Mouse (Mus musculus) left cerebral cortex, adult 2 months (tissue): ENCODE measurements at regions not wholly inside any gene's neighbourhood (a gene's known extent, or its start where the extent isn't known, plus 50 kb on each side); places are given as distances from the start of the nearest gene placed in this dataset.
A peak's percentile ranks its signal among the peaks of the same experiment; 100 is the strongest.

ENCODE experiments used
- DNase-seq, 2 experiments: peaks; one replicate each; pipeline ENCODE4 v3.0.0; 2021 to 2022; ENCODE audit warnings: low spot score in 2 of 2, mixed read lengths in 1 of 2; ENCODE audit errors: extremely low spot score in 1 of 2
- H3K27ac ChIP-seq: fragments of 200-600 bp; 2 replicates; pipeline ENCODE4 v1.8.1; 2022
- H3K4me3 ChIP-seq: fragments of 200-600 bp; 2 replicates; pipeline ENCODE4 v1.8.1; 2022
- CTCF ChIP-seq: fragments of 200-600 bp; IDR thresholded peaks from 2 replicates; pipeline ENCODE4 v1.8.1; 2022; ENCODE audit warnings: antibody characterized with exemption, mild to moderate bottlenecking, moderate library complexity
- intact Hi-C: fragments of 180-260 bp; cut with DNase I; formaldehyde crosslinking; loops from one replicate; pipeline ENCODE4 v1.15.1; 2025

DNA sequence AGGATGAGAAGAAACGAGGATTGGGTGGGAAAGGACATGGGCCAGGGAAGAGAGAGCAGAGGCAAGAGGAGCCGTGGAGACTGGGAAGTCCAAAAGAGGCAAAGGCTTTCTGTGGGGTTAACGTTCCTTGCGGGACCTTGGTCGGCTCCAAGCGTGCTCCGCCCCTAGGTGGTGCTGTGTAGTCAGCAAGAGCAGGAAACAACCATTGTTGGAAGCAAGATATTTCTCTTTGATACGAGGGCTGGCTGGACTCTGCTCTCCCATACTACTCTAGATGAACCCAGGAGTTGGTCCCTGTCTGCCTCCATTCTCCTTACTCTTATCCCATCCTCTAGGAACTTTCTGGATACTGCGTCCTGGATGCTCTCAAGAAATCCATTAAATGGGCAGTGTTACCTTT lies 105.3 kb upstream of the Vangl1 start:
- TF ChIP-seq CTCF = peak; percentile 84
- Histone ChIP-seq H3K27ac (no peak overlapping the region), H3K4me3 (no peak overlapping the region)
- DNase-seq = peak; percentile 51 to 67
- intact Hi-C loops = loop anchor here (2.0 to 5.0 kb wide), 2 partner anchors 381 to 493 kb away; no protein-coding TSS in a partner anchor

DNA sequence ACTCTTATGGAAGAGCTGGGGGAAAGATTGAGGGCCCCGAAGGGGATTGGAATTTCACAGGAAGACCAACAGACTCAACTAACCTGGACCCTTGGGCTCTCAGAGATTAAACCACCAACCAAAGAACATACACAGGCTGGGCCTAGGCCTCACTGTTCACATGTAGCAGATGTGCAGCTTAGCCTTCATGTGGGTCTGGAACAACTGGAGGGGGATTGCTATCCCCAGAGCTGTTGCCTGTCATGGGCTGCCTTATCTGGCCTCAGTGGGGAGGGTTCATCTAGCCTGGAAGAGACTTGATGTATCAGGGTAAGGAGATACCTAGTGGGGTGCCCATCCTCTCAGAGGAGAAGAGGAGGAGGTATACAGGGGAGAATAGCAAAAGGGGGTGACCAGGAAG lies 103.2 kb upstream of the Vangl1 start:
- intact Hi-C loops = loop anchor here (2.0 to 5.0 kb wide), 2 partner anchors 383 to 495 kb away; no protein-coding TSS in a partner anchor
- H3K27ac ChIP-seq = no peak overlapping the region
- no peak for DNase-seq
- no peak for TF ChIP-seq CTCF
- H3K4me3 ChIP-seq = no peak overlapping the region

- intact Hi-C loops = no loop called here
- no peak for TF ChIP-seq CTCF
- Histone ChIP-seq H3K4me3 (no peak overlapping the region), H3K27ac (no peak overlapping the region)
- no peak for DNase-seq
These were observed 87.9 kb upstream of the Vangl1 start for GRCm38 (mm10) chr3:102292385-102292784.

GRCm38 (mm10) chr3:102281983-102282382 lies 77.5 kb upstream of the Vangl1 start:
- intact Hi-C loops = no loop called here
- no peak for TF ChIP-seq CTCF
- Histone ChIP-seq H3K4me3 (no peak overlapping the region), H3K27ac (no peak overlapping the region)
- no peak for DNase-seq

DNA sequence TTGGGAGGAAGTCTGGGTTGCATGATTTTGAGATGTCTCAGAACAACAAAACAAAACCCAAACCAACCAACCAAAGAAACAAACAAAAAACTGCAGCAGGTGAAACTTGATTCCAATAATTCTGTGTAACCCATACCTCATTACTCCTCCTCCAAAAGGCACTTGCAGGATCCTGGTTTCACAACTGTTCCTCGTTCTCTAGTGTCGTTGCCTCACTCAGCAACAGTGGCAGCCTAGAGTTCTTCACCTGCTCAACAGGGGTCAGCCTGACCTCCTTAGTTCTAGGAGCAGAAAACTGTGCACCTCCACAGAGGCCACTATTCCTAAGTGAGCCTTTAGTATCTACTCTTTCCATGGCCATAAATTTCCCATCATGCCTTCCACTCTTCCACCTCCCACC lies 72.3 kb upstream of the Vangl1 start:
- intact Hi-C loops = no loop called here
- Histone ChIP-seq H3K4me3 (no peak overlapping the region), H3K27ac (no peak overlapping the region)
- TF ChIP-seq CTCF = no peak
- no peak for DNase-seq

- H3K4me3 ChIP-seq = no peak overlapping the region
- no peak overlapping the region for H3K27ac ChIP-seq
- no peak for DNase-seq
- no peak for TF ChIP-seq CTCF
- intact Hi-C loops = no loop called here
These were observed 71.8 kb upstream of the Vangl1 start for GRCm38 (mm10) chr3:102276283-102276682.

DNA sequence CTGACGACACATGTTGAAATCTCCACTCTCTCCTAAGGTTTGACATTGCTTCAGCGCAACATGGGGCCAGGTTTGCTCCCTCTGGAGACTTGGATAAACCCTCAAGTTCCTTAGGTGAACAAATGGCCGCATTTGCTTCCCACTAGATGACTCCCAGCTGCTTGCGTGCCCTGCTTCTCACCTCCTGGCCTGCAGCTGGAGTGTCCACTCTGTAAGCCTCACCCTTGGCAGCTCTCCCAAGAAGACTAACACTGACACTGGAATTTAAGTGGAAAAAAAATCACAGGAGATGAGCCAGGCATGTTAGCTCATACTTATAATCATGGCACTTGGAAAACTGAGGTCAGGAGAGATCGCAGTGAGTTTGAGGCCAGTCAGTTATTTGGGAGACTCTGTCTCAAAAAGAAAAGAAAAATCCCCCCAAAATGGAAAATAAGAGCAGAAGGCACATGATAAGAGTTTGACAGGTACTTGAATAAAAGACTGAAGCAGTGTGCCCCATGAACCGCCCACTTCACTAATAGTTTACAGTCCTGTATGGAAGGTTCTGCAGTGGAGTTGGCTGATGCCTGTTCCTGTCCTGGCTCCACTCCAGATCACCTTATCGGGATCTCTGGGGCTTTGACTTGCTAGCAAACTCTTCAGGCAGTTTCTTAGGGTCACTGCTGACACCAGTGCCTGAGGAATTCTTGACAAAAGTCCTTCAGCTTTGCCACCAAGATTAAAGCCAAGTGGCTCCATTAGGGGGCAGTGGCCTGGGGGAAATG lies 70.9 kb upstream of the Vangl1 start:
- intact Hi-C loops = no loop called here

DNA sequence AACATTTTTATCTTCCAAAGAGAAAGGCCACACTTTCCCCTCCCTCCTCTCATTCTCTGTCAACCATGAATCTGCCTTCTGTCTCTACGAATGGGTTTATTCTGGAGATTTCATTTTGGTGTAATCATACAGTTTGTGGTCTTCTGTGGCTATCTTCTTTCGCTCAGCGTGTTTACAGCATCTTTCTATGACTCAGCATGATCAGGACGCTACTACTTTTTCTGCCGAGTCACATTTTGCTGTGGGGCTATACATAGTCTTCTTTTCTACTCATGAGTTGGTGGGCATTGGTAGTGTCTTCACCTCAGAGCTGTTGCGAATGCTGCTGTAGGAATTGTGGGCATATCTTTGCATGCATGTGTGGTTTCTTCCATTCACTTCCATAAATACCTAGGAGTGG lies 66.3 kb upstream of the Vangl1 start:
- no peak for DNase-seq
- intact Hi-C loops = no loop called here
- Histone ChIP-seq H3K27ac (no peak overlapping the region), H3K4me3 (no peak overlapping the region)
- no peak for TF ChIP-seq CTCF

More for the DNA sequence above, 70.9 kb upstream of the Vangl1 start:
- DNase-seq = no peak
- Histone ChIP-seq H3K27ac (no peak overlapping the region), H3K4me3 (no peak overlapping the region)
- no peak for TF ChIP-seq CTCF

DNA sequence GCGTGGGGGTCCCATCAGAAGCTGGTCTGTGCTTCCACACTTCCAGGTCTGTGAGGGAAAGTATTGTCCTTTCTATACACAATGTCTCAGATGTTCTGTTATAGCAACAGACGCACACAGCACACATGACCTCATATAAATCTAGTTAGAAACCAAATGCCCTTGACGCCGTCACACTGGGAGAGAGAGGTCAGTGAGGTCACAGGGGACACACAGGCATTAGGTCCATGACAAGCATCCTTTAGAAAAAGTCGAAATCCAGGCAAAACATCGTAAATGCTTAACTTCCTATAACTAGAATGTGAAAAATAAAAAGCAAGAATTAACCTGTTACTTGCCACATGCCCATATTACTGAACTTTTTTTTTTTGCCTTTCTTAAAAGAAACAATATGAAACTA lies 65.8 kb upstream of the Vangl1 start:
- intact Hi-C loops = no loop called here
- Histone ChIP-seq H3K27ac (no peak overlapping the region), H3K4me3 (no peak overlapping the region)
- no peak for DNase-seq
- TF ChIP-seq CTCF = no peak

GRCm38 (mm10) chr3:102266136-102266535 lies 61.6 kb upstream of the Vangl1 start:
- no peak for DNase-seq
- no peak for TF ChIP-seq CTCF
- intact Hi-C loops = no loop called here
- Histone ChIP-seq H3K27ac (no peak overlapping the region), H3K4me3 (no peak overlapping the region)

GRCm38 (mm10) chr3:102265146-102265545 lies 60.7 kb upstream of the Vangl1 start:
- H3K27ac ChIP-seq = no peak overlapping the region
- no peak for TF ChIP-seq CTCF
- H3K4me3 ChIP-seq = no peak overlapping the region
- intact Hi-C loops = no loop called here
- no peak for DNase-seq

DNA sequence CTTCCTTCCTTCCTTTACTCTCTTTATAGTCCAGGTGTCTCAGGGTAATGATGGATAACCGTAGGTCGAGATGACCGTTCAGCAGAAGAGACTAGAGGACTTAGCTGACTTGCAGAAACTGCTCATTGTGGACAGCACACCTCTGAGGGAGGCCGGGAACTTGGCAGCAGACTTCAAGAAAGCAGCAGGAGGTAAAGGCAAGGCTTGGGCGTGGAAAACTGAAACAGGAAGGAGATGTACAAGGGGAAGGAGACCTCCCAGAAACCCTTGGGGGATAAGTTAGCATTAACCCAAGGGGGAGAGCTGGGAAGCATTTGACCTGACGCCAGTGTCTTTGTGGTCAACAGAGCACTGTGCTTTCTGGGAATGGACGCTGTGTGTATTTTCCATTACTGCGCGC lies 58.8 kb upstream of the Vangl1 start:
- Histone ChIP-seq H3K4me3 (no peak overlapping the region), H3K27ac (no peak overlapping the region)
- no peak for DNase-seq
- intact Hi-C loops = no loop called here
- no peak for TF ChIP-seq CTCF

- TF ChIP-seq CTCF = no peak
- intact Hi-C loops = no loop called here
- no peak for DNase-seq
- Histone ChIP-seq H3K4me3 (no peak overlapping the region), H3K27ac (peak overlapping the region; percentile 69)
These were observed 58.2 kb upstream of the Vangl1 start for GRCm38 (mm10) chr3:102262665-102263064.
